Comparison of ENCODE assay signal across 8 mouse cellular contexts in genomic region chr3:116127836-116128235, GRCm38 (mm10). TPM values are rescaled to one million over a fixed set of nuclear protein-coding genes. Genes with fewer than 3 reads are reported as not detected.
DNase-seq lines count a peak whose midpoint lies in the region; ATAC-seq and TF ChIP-seq lines count a peak whose summit lies in the region.

No protein-coding gene starts in this region.

- no peaks in the 10 kb centered on the region for H3K9me3 ChIP-seq in hindbrain, embryonic 10.5 days
- H3K9me3 ChIP-seq in liver, embryonic 14.5 days (ENCODE audit: control insufficient read depth, low read length) = no peaks in the 10 kb centered on the region

- H3K27me3 ChIP-seq in heart, adult 2 months (ENCODE audit: control insufficient read depth, insufficient read depth, low read length) = no peaks in the 10 kb centered on the region
- H3K27me3 ChIP-seq in hindbrain, embryonic 10.5 days (ENCODE audit: insufficient read depth, poor library complexity, severe bottlenecking) = no peaks in the 10 kb centered on the region
- H3K27me3 ChIP-seq in liver, embryonic 14.5 days (ENCODE audit: control insufficient read depth, insufficient read depth, low read length) = no peaks in the 10 kb centered on the region

- H3K36me3 ChIP-seq in heart, adult 2 months (ENCODE audit: control insufficient read depth, insufficient read depth, low read length) = no peaks in the 10 kb centered on the region; the same call in 1 of the 2 replicates
- H3K36me3 ChIP-seq in hindbrain, embryonic 10.5 days = 0 out of 2 replicates have a peak, but pooled peaks cover 8% of the 10 kb centered on the region
- no peaks in the 10 kb centered on the region; the same call in 1 of the 2 replicates for H3K36me3 ChIP-seq in liver, embryonic 14.5 days (replicated peaks; ENCODE audit: control insufficient read depth, insufficient read depth, low read depth)

- peak overlapping the region; percentile 55 for H3K4me3 ChIP-seq in heart, adult 2 months
- peak overlapping the region; percentile 45 for H3K4me3 ChIP-seq in hindbrain, embryonic 10.5 days
- H3K4me3 ChIP-seq in liver, embryonic 14.5 days (ENCODE audit: insufficient read depth in 1 of 2, low read depth in 2 of 2, low read length in 2 of 2) = peak overlapping the region; percentile 39 to 70

- intact Hi-C loops in heart, adult 2 months (cut with DNase I) = loop anchor here (5.0 kb wide), 1 partner anchor 64 kb away; no protein-coding TSS in a partner anchor
- intact Hi-C loops in left cerebral cortex, postnatal 36 days (cut with DNase I) = no loop called here

- no peak for DNase-seq in heart, adult 2 months
- no peak for DNase-seq in heart, adult 9 months (ENCODE audit: low spot score in 2 of 2)
- peak; percentile 59 for DNase-seq in Muller cell, postnatal 12 days (ENCODE audit: inconsistent ontology term)
- no peak for DNase-seq in hindbrain, embryonic 10.5 days (ENCODE audit: low spot score)
- DNase-seq in liver, embryonic 14.5 days (ENCODE audit: low read depth in 3 of 3, low spot score in 3 of 3) = no peak
- DNase-seq in right cerebral cortex, postnatal 36 days (ENCODE audit: low spot score in 2 of 2) = no peak
- no peak for DNase-seq in left cerebral cortex, postnatal 36 days (ENCODE audit: low spot score in 2 of 2)
- DNase-seq in right cerebral cortex, postnatal 4 days = no peak

- no peaks in the 10 kb centered on the region for H3K79me2 ChIP-seq in heart, adult 2 months (replicated peaks; ENCODE audit: control insufficient read depth, insufficient read depth, low read length)

- peaks cover 4% of the 10 kb centered on the region for H3K4me1 ChIP-seq in heart, adult 2 months (ENCODE audit: control insufficient read depth, insufficient read depth, low read length)
- peaks cover 45% of the 10 kb centered on the region for H3K4me1 ChIP-seq in hindbrain, embryonic 10.5 days (replicated peaks)
- peaks cover 2 to 4% of the 10 kb centered on the region in 2 experiments; a peak in 1 of 4 replicates for H3K4me1 ChIP-seq in liver, embryonic 14.5 days (replicated peaks; ENCODE audit: control insufficient read depth in 2 of 2, insufficient read depth in 2 of 2, low read length in 1 of 2)

- H3K9ac ChIP-seq in heart, adult 2 months (ENCODE audit: low read depth, low read length) = no peak overlapping the region
- H3K9ac ChIP-seq in liver, embryonic 14.5 days (replicated peaks) = no peak overlapping the region

- peak overlapping the region; percentile 43 for H3K4me2 ChIP-seq in liver, embryonic 14.5 days (ENCODE audit: low read depth)

- peak overlapping the region; percentile 23; the same call in 1 of the 2 replicates for H3K27ac ChIP-seq in heart, adult 2 months
- peak overlapping the region; percentile 79 for H3K27ac ChIP-seq in hindbrain, embryonic 10.5 days
- H3K27ac ChIP-seq in liver, embryonic 14.5 days = no peak overlapping the region

- WGBS in heart, adult 2 months = 57% methylated on average over 3 of the region's 3 CpGs
- WGBS in hindbrain, embryonic 10.5 days = 69% methylated on average over 3 of the region's 3 CpGs
- 34% methylated on average over 3 of the region's 3 CpGs for WGBS in liver, embryonic 14.5 days (ENCODE audit: insufficient replicate concordance)

- no peak for TF ChIP-seq EP300 in heart, adult 2 months (IDR thresholded peaks at IDR 0.05; ENCODE audit: insufficient read depth, low read depth, low read length)
- no peak for TF ChIP-seq EP300 in liver, embryonic 14.5 days (IDR thresholded peaks at IDR 0.05; ENCODE audit: low read depth)

- TF ChIP-seq CTCF in heart, adult 2 months (IDR thresholded peaks at IDR 0.05) = no peak
- TF ChIP-seq CTCF in liver, embryonic 14.5 days (IDR thresholded peaks at IDR 0.05; ENCODE audit: low read depth) = no peak

- no peak for ATAC-seq in liver, embryonic 14.5 days (ENCODE audit: insufficient read depth)

- no peak for TF ChIP-seq POLR2A in heart, adult 2 months (IDR thresholded peaks at IDR 0.05; ENCODE audit: insufficient read depth, low read depth, low read length)

RNA-seq across cellular contexts. Expression of gene Vcam1, which starts 1.7 kb away (rescaled TPM):
- total RNA-seq in heart, adult 2 months (2021) = 10 to 100 TPM; 14.7 to 15.3 TPM
- polyA plus RNA-seq in heart, adult 2 months (2012; rRNA removed) = 5.8 and 9.6 TPM in 2 replicates
- 33.1 and 55.1 TPM in 2 replicates for polyA plus RNA-seq in hindbrain, embryonic 10.5 days (2016; fragmentation: Nextera tagmentation; extraction: Ambion mirVana)
- polyA plus RNA-seq in liver, embryonic 14.5 days (2012; rRNA removed) = 13.5 and 22.3 TPM in 2 replicates
- 71.1 and 74.2 TPM in 2 replicates for polyA plus RNA-seq in liver, embryonic 14.5 days (2014; fragmentation: Nextera tagmentation; extraction: Ambion mirVana)
- total RNA-seq in left cerebral cortex, postnatal 36 days (2021) = 10 to 100 TPM; 20.4 to 26.0 TPM
